Mouse (Mus musculus) myocyte (in vitro differentiated cells): ENCODE data around the gene Zbtb5.

ENCODE experiments used
- CEBPB ChIP-seq: IDR thresholded peaks from 2 replicates; pipeline ENCODE4 v1.6.1; 2011; ENCODE audit warnings: mild to moderate bottlenecking, moderate library complexity; ENCODE audit not compliant: poor library complexity, insufficient read depth, severe bottlenecking
- E2F4 ChIP-seq: IDR thresholded peaks from one replicate; pipeline ENCODE4 v1.6.1; 2011; ENCODE audit warnings: mild to moderate bottlenecking, control low read depth, moderate library complexity; ENCODE audit not compliant: insufficient read depth
- MAX ChIP-seq: IDR thresholded peaks from one replicate; pipeline ENCODE4 v1.6.1; 2011; ENCODE audit warnings: low read depth, mild to moderate bottlenecking, control low read depth
- POLR2A ChIP-seq: IDR thresholded peaks from one replicate; pipeline ENCODE4 v1.6.1; 2011; ENCODE audit warnings: low read depth, mild to moderate bottlenecking, control low read depth, moderate library complexity; ENCODE audit not compliant: insufficient read length
- TCF12 ChIP-seq: IDR thresholded peaks from one replicate; pipeline ENCODE4 v1.6.1; 2011; ENCODE audit warnings: mild to moderate bottlenecking, control low read depth; ENCODE audit not compliant: poor library complexity, insufficient read depth, severe bottlenecking
- TCF3 ChIP-seq: IDR thresholded peaks from one replicate; pipeline ENCODE4 v1.6.1; 2011; ENCODE audit warnings: low read depth, control low read depth; ENCODE audit not compliant: insufficient read length

- TF ChIP-seq E2F4: no peak
- no peak for TF ChIP-seq POLR2A
- TF ChIP-seq TCF3: no peak
- no peak for TF ChIP-seq TCF12
- no peak for TF ChIP-seq CEBPB
- TF ChIP-seq MAX: no peak
Measured at GRCm38 (mm10) chr4:45019009-45019408, 6.8 kb upstream of the Zbtb5 start.
